Mouse (Mus musculus): ENCODE measurements around the gene Soga1. TPM values are rescaled to one million over a fixed set of nuclear protein-coding genes. Genes with fewer than 3 reads are reported as not detected.

The Soga1 gene
- polyA plus RNA-seq, 1 experiment from 2014 or later: 8.2 TPM

DNA sequence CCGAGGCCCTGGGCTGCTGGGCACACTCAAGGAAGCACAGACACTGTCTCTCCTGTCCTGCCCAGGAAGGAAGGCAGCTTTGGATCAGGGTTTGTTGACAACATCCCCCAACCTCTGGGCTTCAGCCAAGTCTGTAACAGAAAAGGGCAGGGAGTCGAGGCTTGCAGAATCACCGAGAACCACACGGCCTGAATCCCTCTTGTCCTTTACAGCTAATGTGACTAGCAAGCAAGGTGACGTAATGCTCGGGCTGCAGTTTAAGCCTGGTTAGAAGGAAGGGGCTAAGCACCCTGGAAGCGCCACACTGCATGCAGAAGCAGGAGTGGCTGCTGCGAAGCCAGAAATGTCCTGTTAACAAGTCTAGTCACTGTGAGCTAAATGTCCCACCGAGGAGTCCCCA, 8.7 kb downstream of the Soga1 start:
- no peak for DNase-seq (ENCODE audit: low spot score)
- no peak for ATAC-seq (replicated peaks; ENCODE audit: low FRiP score)
- Histone ChIP-seq H3K4me3 (ENCODE audit: low read depth, low read length) (no peak overlapping the region), H3K9ac (ENCODE audit: low read length) (no peak overlapping the region), H3K27ac (ENCODE audit: low read depth, low read length) (no peak overlapping the region), H3K36me3 (ENCODE audit: control insufficient read depth, insufficient read depth, low read length) (no peaks in the 10 kb centered on the region), H3K27me3 (ENCODE audit: control insufficient read depth, insufficient read depth, low read length) (no peaks in the 10 kb centered on the region), H3K9me3 (ENCODE audit: control insufficient read depth, low read length) (no peaks in the 10 kb centered on the region), H3K4me1 (replicated peaks; ENCODE audit: control insufficient read depth, insufficient read depth, low read length) (peaks cover 18% of the 10 kb centered on the region; the same call in 1 of the 2 replicates), H3K4me2 (ENCODE audit: low read depth, low read length, severe bottlenecking) (no peak overlapping the region)
- WGBS: 72% methylated on average over 9 of the region's 9 CpGs

GRCm38 (mm10) chr2:157069755-157070315, 9.2 kb downstream of the Soga1 start:
- Histone ChIP-seq H3K27me3 (ENCODE audit: control insufficient read depth, insufficient read depth, low read length) (no peaks in the 10 kb centered on the region), H3K4me2 (ENCODE audit: low read depth, low read length, severe bottlenecking) (no peak overlapping the region), H3K36me3 (ENCODE audit: control insufficient read depth, insufficient read depth, low read length) (no peaks in the 10 kb centered on the region), H3K9me3 (ENCODE audit: control insufficient read depth, low read length) (no peaks in the 10 kb centered on the region), H3K4me3 (ENCODE audit: low read depth, low read length) (no peak overlapping the region), H3K9ac (ENCODE audit: low read length) (no peak overlapping the region), H3K27ac (ENCODE audit: low read depth, low read length) (no peak overlapping the region), H3K4me1 (replicated peaks; ENCODE audit: control insufficient read depth, insufficient read depth, low read length) (peaks cover 18% of the 10 kb centered on the region; the same call in 1 of the 2 replicates)
- no peak for DNase-seq (ENCODE audit: low spot score)
- no peak for ATAC-seq (replicated peaks; ENCODE audit: low FRiP score)
- 63% methylated on average over 3 of the region's 3 CpGs for WGBS

DNA sequence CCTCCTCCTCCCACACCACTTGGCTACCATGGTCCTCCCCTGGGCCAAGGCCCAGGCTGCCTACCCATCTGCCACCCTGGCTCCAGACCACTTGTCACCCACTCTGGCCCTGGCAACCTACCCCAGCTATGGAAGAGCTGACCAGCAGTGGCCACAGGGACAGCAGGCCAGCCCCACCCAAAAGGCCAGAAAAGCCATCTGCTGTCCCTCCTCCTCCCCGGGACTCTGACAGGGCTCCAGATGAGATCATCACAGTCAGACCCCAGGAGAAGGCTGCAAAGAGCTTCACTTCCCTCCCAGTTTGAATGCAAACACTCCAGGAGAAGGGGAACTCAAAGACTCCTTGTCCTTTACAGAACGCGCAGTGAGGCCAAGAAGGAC, 9.7 kb downstream of the Soga1 start:
- WGBS: 56% methylated on average over 3 of the region's 3 CpGs
- ATAC-seq (replicated peaks; ENCODE audit: low FRiP score) (no peak), DNase-seq (ENCODE audit: low spot score) (no peak)
- Histone ChIP-seq H3K4me3 (ENCODE audit: low read depth, low read length) (no peak overlapping the region), H3K27me3 (ENCODE audit: control insufficient read depth, insufficient read depth, low read length) (no peaks in the 10 kb centered on the region), H3K27ac (ENCODE audit: low read depth, low read length) (no peak overlapping the region), H3K9me3 (ENCODE audit: control insufficient read depth, low read length) (no peaks in the 10 kb centered on the region), H3K9ac (ENCODE audit: low read length) (no peak overlapping the region), H3K4me1 (replicated peaks; ENCODE audit: control insufficient read depth, insufficient read depth, low read length) (peaks cover 16% of the 10 kb centered on the region; the same call in 1 of the 2 replicates), H3K36me3 (ENCODE audit: control insufficient read depth, insufficient read depth, low read length) (no peaks in the 10 kb centered on the region), H3K4me2 (ENCODE audit: low read depth, low read length, severe bottlenecking) (no peak overlapping the region)

- no peak for ATAC-seq (replicated peaks; ENCODE audit: low FRiP score)
- 75% methylated on average over 14 of the region's 14 CpGs for WGBS
- H3K9ac ChIP-seq (ENCODE audit: low read length): no peak overlapping the region
- no peak overlapping the region for H3K27ac ChIP-seq (ENCODE audit: low read depth, low read length)
- no peaks in the 10 kb centered on the region for H3K9me3 ChIP-seq (ENCODE audit: control insufficient read depth, low read length)
- no peaks in the 10 kb centered on the region for H3K27me3 ChIP-seq (ENCODE audit: control insufficient read depth, insufficient read depth, low read length)
- H3K4me2 ChIP-seq (ENCODE audit: low read depth, low read length, severe bottlenecking): no peak overlapping the region
- H3K4me1 ChIP-seq (replicated peaks; ENCODE audit: control insufficient read depth, insufficient read depth, low read length): peaks cover 16% of the 10 kb centered on the region; the same call in 1 of the 2 replicates
- DNase-seq (ENCODE audit: low spot score): no peak
- no peak overlapping the region for H3K4me3 ChIP-seq (ENCODE audit: low read depth, low read length)
- no peaks in the 10 kb centered on the region for H3K36me3 ChIP-seq (ENCODE audit: control insufficient read depth, insufficient read depth, low read length)
Measured at GRCm38 (mm10) chr2:157068701-157069354, 10.2 kb downstream of the Soga1 start.

DNA sequence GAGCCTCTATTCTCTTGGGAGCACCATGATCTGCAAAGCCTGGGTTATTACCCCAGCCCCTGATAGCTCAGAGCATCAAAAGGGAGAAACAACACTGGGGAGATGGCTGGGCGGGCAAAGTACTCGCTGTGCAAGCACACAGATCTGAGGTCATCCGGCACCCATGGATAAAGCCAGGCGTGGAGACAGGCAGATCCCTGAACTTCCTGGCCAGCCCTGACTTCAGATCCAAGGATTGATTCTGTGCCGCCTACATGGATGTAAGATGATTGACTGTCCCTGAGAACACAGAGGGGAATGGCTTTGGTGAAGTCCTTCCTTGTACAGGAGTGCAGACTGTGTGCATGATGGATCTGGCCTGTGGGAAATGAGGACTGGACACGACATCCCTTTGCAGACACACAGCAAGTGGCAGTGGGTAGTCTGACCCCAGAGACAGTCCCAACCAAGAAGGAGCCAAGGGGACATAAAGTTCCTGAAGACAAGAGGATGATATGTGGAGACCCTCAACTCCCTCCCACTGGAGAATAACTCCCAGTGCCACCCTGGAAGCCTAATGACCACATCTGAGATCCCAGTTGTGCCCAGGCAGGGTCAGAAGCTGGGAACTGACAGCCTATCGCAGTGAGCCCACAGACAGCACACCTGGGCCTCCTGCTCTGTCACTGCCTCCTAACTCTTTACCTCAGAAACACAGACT, 12.2 kb downstream of the Soga1 start:
- H3K36me3 ChIP-seq (ENCODE audit: control insufficient read depth, insufficient read depth, low read length): no peaks in the 10 kb centered on the region
- no peak overlapping the region for H3K4me2 ChIP-seq (ENCODE audit: low read depth, low read length, severe bottlenecking)
- H3K9me3 ChIP-seq (ENCODE audit: control insufficient read depth, low read length): no peaks in the 10 kb centered on the region
- peaks cover 14% of the 10 kb centered on the region; the same call in 1 of the 2 replicates for H3K4me1 ChIP-seq (replicated peaks; ENCODE audit: control insufficient read depth, insufficient read depth, low read length)
- ATAC-seq (replicated peaks; ENCODE audit: low FRiP score) (no peak), DNase-seq (ENCODE audit: low spot score) (no peak)
- no peak overlapping the region for H3K4me3 ChIP-seq (ENCODE audit: low read depth, low read length)
- 91% methylated on average over 7 of the region's 7 CpGs for WGBS
- H3K9ac ChIP-seq (ENCODE audit: low read length): no peak overlapping the region
- no peak overlapping the region for H3K27ac ChIP-seq (ENCODE audit: low read depth, low read length)
- no peaks in the 10 kb centered on the region for H3K27me3 ChIP-seq (ENCODE audit: control insufficient read depth, insufficient read depth, low read length)

- no peak overlapping the region for H3K9ac ChIP-seq (ENCODE audit: low read length)
- no peaks in the 10 kb centered on the region for H3K36me3 ChIP-seq (ENCODE audit: control insufficient read depth, insufficient read depth, low read length)
- H3K4me1 ChIP-seq (replicated peaks; ENCODE audit: control insufficient read depth, insufficient read depth, low read length): peaks cover 10% of the 10 kb centered on the region; the same call in 1 of the 2 replicates
- no peak for DNase-seq (ENCODE audit: low spot score)
- no peak for ATAC-seq (replicated peaks; ENCODE audit: low FRiP score)
- H3K27ac ChIP-seq (ENCODE audit: low read depth, low read length): no peak overlapping the region
- H3K27me3 ChIP-seq (ENCODE audit: control insufficient read depth, insufficient read depth, low read length): no peaks in the 10 kb centered on the region
- H3K9me3 ChIP-seq (ENCODE audit: control insufficient read depth, low read length): no peaks in the 10 kb centered on the region
- no peak overlapping the region for H3K4me3 ChIP-seq (ENCODE audit: low read depth, low read length)
- 79% methylated on average over 7 of the region's 7 CpGs for WGBS
- H3K4me2 ChIP-seq (ENCODE audit: low read depth, low read length, severe bottlenecking): no peak overlapping the region
Measured at GRCm38 (mm10) chr2:157065879-157066226, 13.2 kb downstream of the Soga1 start.

- H3K27me3 ChIP-seq (ENCODE audit: control insufficient read depth, insufficient read depth, low read length): no peaks in the 10 kb centered on the region
- H3K9me3 ChIP-seq (ENCODE audit: control insufficient read depth, low read length): no peaks in the 10 kb centered on the region
- DNase-seq (ENCODE audit: low spot score) (no peak), ATAC-seq (replicated peaks; ENCODE audit: low FRiP score) (no peak)
- 86% methylated on average over 14 of the region's 14 CpGs for WGBS
- no peak overlapping the region for H3K9ac ChIP-seq (ENCODE audit: low read length)
- H3K36me3 ChIP-seq (ENCODE audit: control insufficient read depth, insufficient read depth, low read length): no peaks in the 10 kb centered on the region
- H3K4me2 ChIP-seq (ENCODE audit: low read depth, low read length, severe bottlenecking): no peak overlapping the region
- no peak overlapping the region for H3K27ac ChIP-seq (ENCODE audit: low read depth, low read length)
- peaks cover 10% of the 10 kb centered on the region; the same call in 1 of the 2 replicates for H3K4me1 ChIP-seq (replicated peaks; ENCODE audit: control insufficient read depth, insufficient read depth, low read length)
- no peak overlapping the region for H3K4me3 ChIP-seq (ENCODE audit: low read depth, low read length)
Measured at GRCm38 (mm10) chr2:157064978-157065878, 13.8 kb downstream of the Soga1 start.

DNA sequence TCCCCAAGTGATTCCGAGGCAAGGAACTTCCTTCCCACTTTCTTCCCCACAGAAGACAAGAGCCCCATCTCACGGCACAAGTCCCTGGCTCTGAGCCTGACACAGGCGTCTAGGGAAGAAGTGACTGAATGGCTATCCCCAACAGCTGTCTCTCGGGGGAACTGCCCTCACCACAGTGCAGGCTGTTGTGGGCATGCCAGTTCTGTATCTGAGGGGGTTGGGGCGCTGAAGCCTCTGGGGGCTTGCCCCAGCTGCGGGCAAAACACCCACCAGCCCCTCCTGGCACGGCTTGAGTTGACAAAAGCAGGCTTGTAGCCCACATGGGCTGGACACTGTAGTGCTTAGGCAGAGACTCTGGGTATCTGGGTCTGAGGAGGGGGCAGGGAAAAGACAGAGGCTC, 14.9 kb downstream of the Soga1 start:
- H3K36me3 ChIP-seq (ENCODE audit: control insufficient read depth, insufficient read depth, low read length): no peaks in the 10 kb centered on the region; the same call in 1 of the 2 replicates
- DNase-seq (ENCODE audit: low spot score): no peak
- H3K27ac ChIP-seq (ENCODE audit: low read depth, low read length): no peak overlapping the region
- no peaks in the 10 kb centered on the region for H3K27me3 ChIP-seq (ENCODE audit: control insufficient read depth, insufficient read depth, low read length)
- no peak for ATAC-seq (replicated peaks; ENCODE audit: low FRiP score)
- H3K4me2 ChIP-seq (ENCODE audit: low read depth, low read length, severe bottlenecking): no peak overlapping the region
- no peak overlapping the region for H3K4me3 ChIP-seq (ENCODE audit: low read depth, low read length)
- H3K9ac ChIP-seq (ENCODE audit: low read length): no peak overlapping the region
- H3K4me1 ChIP-seq (replicated peaks; ENCODE audit: control insufficient read depth, insufficient read depth, low read length): peaks cover 8% of the 10 kb centered on the region
- WGBS: 80% methylated on average over 7 of the region's 7 CpGs
- no peaks in the 10 kb centered on the region for H3K9me3 ChIP-seq (ENCODE audit: control insufficient read depth, low read length)

Data from forebrain, embryonic 11.5 days (tissue).